Mouse (Mus musculus) adrenal gland, adult (tissue): ENCODE data around the gene Mta3.

Experiments used
- DNase-seq, 2 experiments: peaks; one replicate each; pipeline ENCODE4 v3.0.0; 2022 to 2023; ENCODE audit warnings: low spot score in 1 of 2; ENCODE audit not compliant: inconsistent age in 2 of 2

Mta3 gene

DNA sequence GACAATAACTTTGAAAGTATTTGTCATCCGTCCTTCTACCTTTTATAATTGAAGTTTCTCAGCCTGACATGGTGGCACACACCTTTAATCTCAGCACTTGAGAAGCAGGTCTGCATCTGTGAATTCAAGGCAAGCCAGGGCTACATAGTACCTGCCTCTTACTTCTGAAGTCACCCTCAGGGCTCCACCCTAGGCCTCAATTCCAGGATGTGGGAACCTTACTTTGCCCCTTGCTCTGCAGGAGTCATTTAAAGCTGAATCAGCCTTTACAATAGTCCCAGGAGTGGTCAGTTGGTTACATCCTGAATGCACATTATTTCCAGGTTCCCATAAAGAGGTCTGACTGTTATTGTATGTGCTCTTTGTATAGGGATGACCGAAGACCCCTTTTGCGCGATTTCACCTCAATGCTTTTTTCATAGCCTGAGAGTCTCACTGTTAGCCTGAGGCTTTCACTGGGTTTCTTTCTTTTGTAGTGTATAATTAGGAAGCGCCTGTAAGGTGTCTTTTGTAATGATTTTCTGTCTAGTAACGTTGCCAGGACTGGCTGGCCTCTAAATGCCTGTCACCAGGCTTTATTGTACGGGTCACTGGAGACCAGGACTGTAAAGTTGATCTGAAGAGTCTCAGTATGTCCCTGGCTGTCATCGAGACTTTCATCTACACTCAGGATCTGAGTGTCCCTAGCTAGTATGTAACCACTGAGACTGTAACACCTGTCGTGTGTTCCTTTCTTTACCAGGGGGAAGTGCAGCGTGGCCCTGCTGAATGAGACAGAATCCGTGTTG lies 47.3 kb downstream of the Mta3 start:
- no peak for DNase-seq

DNA sequence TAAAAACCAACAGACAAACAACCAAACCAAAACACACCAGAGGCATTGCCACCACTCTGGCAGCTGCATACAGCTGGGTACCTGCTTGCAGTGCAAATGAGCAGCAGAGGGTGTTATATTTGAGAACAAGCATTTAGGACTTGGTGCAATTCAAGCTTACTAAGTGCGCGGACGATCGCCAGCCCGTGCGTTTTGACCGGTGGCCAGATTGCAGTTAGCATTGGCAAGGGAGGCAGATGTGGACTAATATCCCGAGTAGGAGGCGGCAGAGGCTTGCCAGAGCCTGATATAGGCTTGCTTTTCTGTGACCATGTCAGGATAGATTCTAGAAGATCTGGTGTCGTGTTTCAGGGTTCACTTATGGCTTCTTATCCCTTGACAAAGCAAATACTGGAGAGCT lies 52.1 kb downstream of the Mta3 start:
- DNase-seq = no peak

DNA sequence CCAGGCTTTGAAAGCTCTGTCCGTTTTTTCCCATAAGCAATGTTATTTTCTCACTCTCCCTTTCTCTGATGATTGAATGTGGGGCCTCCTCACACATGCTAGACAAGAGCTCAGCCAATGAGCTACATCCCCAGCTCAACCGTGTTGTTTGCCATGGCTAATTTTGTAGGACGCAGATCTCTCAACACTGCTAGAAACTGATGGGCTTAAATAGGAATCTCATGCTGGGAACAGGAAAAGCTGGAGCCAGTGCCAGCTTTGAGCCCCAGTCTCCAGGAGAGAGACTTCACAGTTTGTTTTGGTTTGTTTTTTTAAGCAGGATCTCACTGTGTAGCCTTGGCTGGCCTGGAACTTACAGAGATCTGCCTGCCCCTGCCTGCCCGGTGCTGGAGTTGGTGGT lies 53.6 kb downstream of the Mta3 start:
- DNase-seq = no peak

GRCm38 (mm10) chr17:83764538-83764937 lies 58.6 kb downstream of the Mta3 start:
- no peak for DNase-seq

- peak in 1 of 2 experiments; percentile 53 for DNase-seq
These were observed 61.1 kb downstream of the Mta3 start for GRCm38 (mm10) chr17:83767064-83767463.

DNA sequence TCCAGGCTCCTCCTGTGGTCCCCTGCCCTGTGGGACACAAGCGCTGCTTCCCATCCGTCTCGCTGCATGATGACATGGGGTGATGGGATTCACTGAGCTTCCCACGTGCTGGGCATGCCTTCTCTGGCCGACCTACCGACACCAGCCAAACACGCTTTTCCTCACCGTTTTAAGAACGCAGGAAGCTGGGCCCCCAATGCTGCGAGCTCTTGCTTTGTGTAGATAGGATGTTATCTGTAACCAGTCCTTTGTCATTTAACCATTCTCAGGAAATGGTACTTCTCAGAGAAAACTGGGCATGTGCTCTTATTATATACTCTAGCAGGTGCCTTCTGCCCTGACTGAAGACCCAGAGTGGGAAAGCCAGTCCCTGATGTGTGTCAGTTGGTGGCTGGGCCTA lies 62.3 kb downstream of the Mta3 start:
- no peak for DNase-seq

DNA sequence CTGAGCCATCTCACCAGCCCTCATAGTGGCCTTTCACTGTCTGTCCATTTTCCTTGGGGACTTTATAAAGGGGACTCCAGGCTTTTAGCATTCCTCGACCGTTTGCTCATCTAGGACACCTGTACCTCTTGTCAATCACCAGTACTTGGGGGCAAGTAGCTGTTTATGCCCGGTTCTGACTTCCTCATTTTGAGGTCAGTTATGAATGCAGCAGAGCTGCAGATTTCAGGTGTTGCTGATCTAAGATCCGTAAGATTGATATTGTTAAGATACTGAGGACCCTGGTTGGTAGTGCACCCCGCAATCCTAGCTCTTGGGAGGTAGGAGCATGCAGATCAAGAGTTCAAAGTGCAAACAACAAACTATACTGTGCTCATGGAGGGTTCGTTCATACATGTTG lies 64.4 kb downstream of the Mta3 start:
- no peak for DNase-seq

- DNase-seq = peak in 1 of 2 experiments; percentile 72
These were observed 65.0 kb downstream of the Mta3 start for GRCm38 (mm10) chr17:83770931-83771330.

DNA sequence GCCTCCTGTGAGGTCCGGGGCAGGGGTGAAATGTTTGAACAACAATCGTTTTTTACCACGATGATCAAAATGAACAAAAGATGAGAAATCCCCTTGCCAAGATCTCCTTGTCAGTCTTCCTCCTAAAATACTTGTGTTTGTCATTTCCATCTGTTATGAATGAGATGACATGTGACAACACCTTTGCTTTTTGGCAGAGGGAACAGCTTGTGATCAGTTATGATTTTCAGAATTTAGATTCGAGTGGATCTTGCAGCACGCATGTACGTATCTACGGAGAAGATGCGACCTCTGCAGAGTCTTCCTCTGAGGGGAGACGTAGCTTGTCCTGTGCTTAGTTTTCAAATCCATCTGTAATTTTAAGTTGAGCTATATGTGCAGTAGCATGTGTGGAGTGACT lies 66.1 kb downstream of the Mta3 start:
- no peak for DNase-seq

GRCm38 (mm10) chr17:83772711-83773110 lies 66.7 kb downstream of the Mta3 start:
- no peak for DNase-seq

GRCm38 (mm10) chr17:83776965-83777364 lies 71.0 kb downstream of the Mta3 start:
- peak in 1 of 2 experiments; percentile 65 for DNase-seq

DNA sequence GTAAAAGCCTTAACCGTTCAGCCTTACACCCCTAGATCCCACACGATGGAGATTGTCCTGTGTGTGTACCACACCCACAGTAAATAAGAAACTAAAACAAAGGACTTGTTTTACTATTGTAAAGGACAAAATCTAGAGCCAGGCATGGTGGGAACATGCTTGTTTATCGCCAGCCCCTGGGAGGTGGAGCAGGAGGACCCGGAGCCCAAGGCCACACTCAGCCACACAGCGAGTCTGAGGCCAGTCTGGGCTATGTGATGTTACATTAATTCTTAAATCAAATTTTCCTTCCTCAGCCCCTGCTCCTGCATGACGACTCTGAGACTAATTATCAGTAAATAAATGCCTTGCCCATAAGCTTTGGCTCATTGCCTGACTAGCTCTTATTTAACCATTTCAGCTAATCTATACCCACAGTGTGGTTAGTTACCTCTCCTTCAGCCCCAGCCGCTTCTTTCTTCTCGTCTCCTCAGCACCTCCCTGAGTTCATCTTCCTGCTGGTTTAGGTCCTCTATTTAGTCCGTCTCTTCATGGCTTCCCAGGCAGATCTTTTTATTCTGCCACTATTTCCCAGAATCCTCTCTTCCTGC lies 71.6 kb downstream of the Mta3 start:
- peak in 1 of 2 experiments; percentile 52 for DNase-seq

- DNase-seq = no peak
These were observed 74.3 kb downstream of the Mta3 start for GRCm38 (mm10) chr17:83780228-83780627.

GRCm38 (mm10) chr17:83782740-83783139 lies 76.8 kb downstream of the Mta3 start:
- DNase-seq = no peak

DNA sequence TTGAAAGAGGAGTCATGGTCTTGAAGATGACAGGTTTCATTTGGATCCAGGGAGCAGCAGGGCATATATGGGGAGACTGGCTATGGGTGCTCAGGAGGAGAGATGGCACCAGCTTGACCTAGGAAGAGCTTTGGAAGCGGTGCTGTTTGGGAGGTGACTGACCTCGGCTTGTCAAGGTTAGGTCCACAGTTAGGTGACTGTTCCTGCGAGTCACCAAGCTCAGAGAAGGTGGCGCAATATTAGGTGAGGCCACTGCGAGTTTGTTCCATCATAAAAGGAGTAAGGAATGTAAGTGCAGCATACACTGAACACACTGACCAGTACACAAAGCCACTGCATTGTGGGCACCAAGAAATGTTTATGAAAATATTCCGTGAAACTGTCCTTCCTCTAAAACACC lies 80.5 kb downstream of the Mta3 start:
- peak in 1 of 2 experiments; percentile 66 for DNase-seq

GRCm38 (mm10) chr17:83790158-83790557 lies 84.2 kb downstream of the Mta3 start:
- DNase-seq = no peak

DNA sequence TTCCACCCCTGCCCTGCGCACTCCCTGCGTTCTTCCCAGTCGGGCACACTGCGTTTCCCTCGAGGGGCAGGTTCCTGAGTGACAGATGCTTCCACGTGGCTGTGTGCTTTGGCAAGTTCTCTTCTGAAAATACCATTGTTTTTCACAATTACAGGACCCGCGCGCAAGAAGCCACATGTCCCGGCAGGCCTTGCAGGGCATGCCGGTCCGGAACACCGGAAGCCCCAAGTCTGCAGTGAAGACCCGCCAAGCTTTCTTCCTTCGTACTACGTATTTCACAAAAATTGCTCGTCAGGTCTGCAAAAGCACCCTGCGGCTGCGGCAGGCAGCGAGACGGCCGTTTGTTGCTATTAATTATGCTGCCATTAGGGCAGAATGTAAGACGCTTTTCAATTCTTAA lies 86.4 kb downstream of the Mta3 start:
- DNase-seq = no peak

DNA sequence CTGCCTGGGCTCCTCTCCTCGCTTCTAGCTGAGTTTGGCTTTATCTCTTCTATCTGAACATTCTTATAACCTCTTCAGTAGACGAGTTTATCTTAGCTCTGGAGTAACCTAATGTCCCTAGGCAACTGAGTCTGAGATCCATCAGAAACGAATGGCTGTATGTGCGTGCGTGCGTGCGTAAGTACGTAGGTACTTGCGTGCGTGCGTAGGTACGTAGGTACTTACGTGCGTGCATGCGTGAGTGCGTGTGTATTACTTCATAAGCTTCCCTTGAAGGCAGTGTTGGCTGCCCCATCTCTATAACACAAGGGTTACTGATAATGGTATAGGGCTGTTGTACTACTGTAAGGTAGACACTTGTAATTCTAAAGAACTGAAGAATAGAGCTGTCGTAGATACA lies 89.2 kb downstream of the Mta3 start:
- no peak for DNase-seq

GRCm38 (mm10) chr17:83799506-83800050 lies 93.6 kb downstream of the Mta3 start:
- no peak for DNase-seq

DNA sequence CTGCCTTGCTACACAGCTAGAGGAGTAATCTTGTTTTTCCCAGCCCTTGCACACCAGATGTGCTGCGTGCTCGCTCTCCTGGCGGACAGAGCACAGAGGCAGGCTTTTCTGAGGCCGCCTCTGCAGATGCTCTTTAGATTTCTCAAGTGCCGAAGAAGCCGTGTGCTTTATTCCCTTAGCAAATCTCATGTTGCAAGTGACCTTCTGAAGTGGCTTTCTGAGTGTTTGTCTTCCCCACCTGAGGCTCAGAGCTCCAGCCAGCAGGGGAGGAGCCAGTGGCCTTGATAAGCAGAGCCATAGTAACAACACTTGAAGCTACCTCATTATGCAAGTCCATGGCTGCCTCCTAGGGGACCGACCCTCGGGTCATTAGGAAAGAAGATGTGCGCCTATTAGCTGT lies 98.0 kb downstream of the Mta3 start:
- peak in 1 of 2 experiments; percentile 61 for DNase-seq

- DNase-seq = no peak
These were observed 99.1 kb downstream of the Mta3 start for GRCm38 (mm10) chr17:83805078-83805477.

- DNase-seq = peak in 1 of 2 experiments; percentile 53
These were observed 101.4 kb downstream of the Mta3 start for GRCm38 (mm10) chr17:83807345-83807744.
